In the genomic region with DNA sequence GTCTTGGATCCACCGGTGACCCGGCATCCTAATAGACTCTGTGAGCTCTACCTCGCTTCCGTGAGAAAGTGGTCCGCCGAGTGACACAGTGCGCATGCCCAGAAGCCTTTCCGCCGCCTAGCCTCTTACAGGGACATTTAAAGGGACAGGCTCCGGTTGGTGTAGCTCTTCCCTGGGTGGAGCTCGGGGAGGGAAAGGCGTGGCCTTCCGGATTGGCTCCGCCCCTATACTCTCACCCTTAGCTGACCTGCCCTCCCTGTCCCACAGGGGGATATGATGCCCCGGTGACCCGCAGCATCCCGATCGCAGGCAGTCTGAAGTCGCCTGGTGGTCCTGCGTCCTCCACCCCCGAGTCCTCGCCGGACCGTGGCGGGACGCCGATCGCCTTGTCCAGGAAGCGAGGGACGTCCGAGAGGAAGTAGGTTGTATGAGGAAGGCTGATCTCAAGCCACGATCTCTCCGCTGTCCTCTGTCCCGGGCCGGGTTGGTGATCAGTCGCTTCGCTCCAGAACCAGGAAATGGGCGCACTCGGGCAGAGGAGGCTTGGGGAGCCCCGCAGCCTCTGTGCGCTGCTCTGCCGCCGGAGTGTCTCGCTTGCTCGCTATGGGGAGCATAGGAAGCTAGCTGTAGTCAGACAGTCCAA, we compare ENCODE assay signal across 8 mouse cellular contexts. TPM values are rescaled to one million over a fixed set of nuclear protein-coding genes. Genes with fewer than 3 reads are reported as not detected.
DNase-seq lines count a peak whose midpoint lies in the region; ATAC-seq lines count a peak whose summit lies in the region.

A gene (minus strand): TSS at position 139 of the 643 bp plus-strand sequence.
A gene (plus strand): TSS at position 235 of the 643 bp plus-strand sequence.

- H3K9me3 ChIP-seq in heart, embryonic 10.5 days, result no peaks in the 10 kb centered on the region
- H3K9me3 ChIP-seq in kidney, embryonic 15.5 days (replicated peaks), result no peaks in the 10 kb centered on the region

- peak; percentile 95 to 96 for DNase-seq in B cell, adult 2 months
- DNase-seq in brain, adult 2 months (ENCODE audit: low read depth, low spot score), result peak; percentile 97
- peak; percentile 98 for DNase-seq in heart, embryonic 10.5 days (ENCODE audit: low spot score)
- peak; percentile 94 for DNase-seq in liver
- DNase-seq in spleen, postnatal 4 days (ENCODE audit: low spot score in 2 of 2), result peak; percentile 91 to 95

- H3K4me2 ChIP-seq in kidney, embryonic 15.5 days, result peak within 1 kb of the TSS; percentile 78

- H3K36me3 ChIP-seq in heart, embryonic 10.5 days, result no peaks in the 10 kb centered on the region
- 0 out of 2 replicates have a peak, but pooled peaks cover 6% of the 10 kb centered on the region for H3K36me3 ChIP-seq in kidney, embryonic 15.5 days

- ATAC-seq in erythroblast, adult 5-6 weeks (replicated peaks; ENCODE audit: low FRiP score, poor library complexity, severe bottlenecking), result peak; percentile 99
- ATAC-seq in kidney, embryonic 15.5 days (replicated peaks; ENCODE audit: low FRiP score), result peak; percentile 99
- peak; percentile 91 for ATAC-seq in monocyte, adult 5-6 weeks (replicated peaks; ENCODE audit: insufficient number of reproducible peaks, low FRiP score, low TSS enrichment, poor library complexity, severe bottlenecking)

- under 1% methylated on average over 45 of the region's 45 CpGs for WGBS in heart, embryonic 10.5 days
- WGBS in kidney, embryonic 15.5 days, result under 1% methylated on average over 45 of the region's 45 CpGs

- H3K4me3 ChIP-seq in heart, embryonic 10.5 days, result peak within 1 kb of the TSS; percentile 72
- peak within 1 kb of the TSS; percentile 89 for H3K4me3 ChIP-seq in kidney, embryonic 15.5 days (replicated peaks)

- peaks cover 4% of the 10 kb centered on the region for H3K4me1 ChIP-seq in heart, embryonic 10.5 days
- peaks cover 9% of the 10 kb centered on the region; the same call in 1 of the 2 replicates for H3K4me1 ChIP-seq in kidney, embryonic 15.5 days

- peak within 1 kb of the TSS; percentile 75 for H3K9ac ChIP-seq in kidney, embryonic 15.5 days

- no peaks in the 10 kb centered on the region for H3K27me3 ChIP-seq in heart, embryonic 10.5 days (ENCODE audit: insufficient read depth, poor library complexity, severe bottlenecking)
- H3K27me3 ChIP-seq in kidney, embryonic 15.5 days, result no peaks in the 10 kb centered on the region

- H3K27ac ChIP-seq in heart, embryonic 10.5 days, result peak within 1 kb of the TSS; percentile 92
- peak within 1 kb of the TSS; percentile 91 for H3K27ac ChIP-seq in kidney, embryonic 15.5 days

RNA-seq across cellular contexts. Expression of the first gene that starts in this region (rescaled TPM):
- total RNA-seq in erythroblast, adult 5-6 weeks (2015; ENCODE audit: low replicate concordance), result 0.19 and 1.3 TPM in 2 replicates
- total RNA-seq in erythroblast, adult 5-6 weeks (2017; ENCODE audit: low replicate concordance), result 0.43 and 0.84 TPM in 2 replicates
- polyA plus RNA-seq in heart, embryonic 10.5 days (2016; fragmentation: Nextera tagmentation; extraction: Ambion mirVana), result 7.5 and 8.9 TPM in 2 replicates
- 8.7 and 10.0 TPM in 2 replicates for polyA plus RNA-seq in kidney, embryonic 15.5 days (2015; fragmentation: Nextera tagmentation; extraction: Ambion mirVana)
- total RNA-seq in monocyte, adult 5-6 weeks (2017), result 3.9 to 6.4 TPM (median 4.0 TPM) in 3 replicates

RNA-seq across cellular contexts. Expression of the second gene that starts in this region (rescaled TPM):
- 2.1 and 8.6 TPM in 2 replicates for total RNA-seq in erythroblast, adult 5-6 weeks (2015; ENCODE audit: low replicate concordance)
- total RNA-seq in erythroblast, adult 5-6 weeks (2017; ENCODE audit: low replicate concordance), result 3.5 and 5.1 TPM in 2 replicates
- 3.9 and 4.4 TPM in 2 replicates for polyA plus RNA-seq in heart, embryonic 10.5 days (2016; fragmentation: Nextera tagmentation; extraction: Ambion mirVana)
- 11.3 and 12.2 TPM in 2 replicates for polyA plus RNA-seq in kidney, embryonic 15.5 days (2015; fragmentation: Nextera tagmentation; extraction: Ambion mirVana)
- total RNA-seq in monocyte, adult 5-6 weeks (2017), result 43.1 to 59.1 TPM (median 44.0 TPM) in 3 replicates

Comparison
In these comparisons a context has a peak if more than half of its experiments do, and no peak if none do; other contexts are left out.
1. Peak in every context shown above with its lines: DNase-seq, ATAC-seq, H3K4me3 ChIP-seq and H3K27ac ChIP-seq.